Mouse (Mus musculus): ENCODE measurements around the gene Asxl2.
A peak's percentile ranks its signal among the peaks of the same experiment; 100 is the strongest.

Asxl2 gene

GRCm38 (mm10) chr12:3547506-3547905, 120.8 kb downstream of the Asxl2 start:
- DNase-seq: no peak

DNA sequence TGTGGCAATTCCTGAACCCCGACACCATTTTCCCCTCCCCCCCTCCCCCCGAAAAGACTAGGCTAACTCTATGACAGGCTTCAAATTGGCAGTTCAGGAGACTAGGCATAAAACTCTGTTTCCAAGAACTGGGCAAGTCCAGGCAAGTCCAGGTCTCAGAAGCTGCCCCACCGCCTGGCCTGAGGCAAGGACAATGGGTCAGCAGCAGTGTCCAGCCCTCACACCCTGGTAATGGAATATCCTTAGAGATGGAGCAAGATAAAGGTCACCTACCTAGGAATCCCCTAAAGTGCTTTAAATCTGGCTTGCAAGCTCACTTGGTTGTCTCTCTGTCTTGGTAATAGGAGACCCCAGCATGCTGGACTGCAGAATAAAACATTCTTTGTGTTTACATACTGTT, 121.3 kb downstream of the Asxl2 start:
- DNase-seq: no peak

DNA sequence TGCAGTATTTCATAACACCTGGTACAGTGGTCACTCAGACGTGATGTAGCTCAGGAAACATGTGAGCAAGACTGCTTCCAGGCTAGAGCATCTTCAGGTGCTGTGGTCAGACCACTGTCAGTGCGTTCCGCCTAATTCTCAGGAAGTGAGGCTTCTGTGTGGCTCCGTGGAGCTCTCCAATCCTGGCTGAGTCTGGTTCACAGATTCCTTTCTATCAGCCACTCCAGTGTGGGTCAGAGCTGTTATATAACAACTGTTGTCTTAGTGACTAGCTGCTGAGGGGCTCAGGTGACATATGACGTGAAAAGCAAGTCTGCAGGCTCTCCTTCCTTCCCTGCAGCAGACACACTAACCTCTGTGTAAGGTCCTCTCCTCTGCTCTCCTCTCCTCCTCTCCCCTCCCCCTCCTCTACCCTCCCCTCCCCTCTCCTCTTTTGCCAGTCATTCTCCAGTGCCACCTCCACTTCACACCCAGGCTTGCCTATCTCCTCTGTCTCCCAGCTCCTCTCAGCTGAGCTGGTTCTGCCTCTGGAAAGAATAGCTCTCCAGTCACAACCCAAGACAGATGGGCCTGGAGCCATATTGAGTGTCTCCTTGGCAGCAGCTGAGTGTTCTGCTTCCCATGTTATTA, 122.0 kb downstream of the Asxl2 start:
- no peak for DNase-seq

DNA sequence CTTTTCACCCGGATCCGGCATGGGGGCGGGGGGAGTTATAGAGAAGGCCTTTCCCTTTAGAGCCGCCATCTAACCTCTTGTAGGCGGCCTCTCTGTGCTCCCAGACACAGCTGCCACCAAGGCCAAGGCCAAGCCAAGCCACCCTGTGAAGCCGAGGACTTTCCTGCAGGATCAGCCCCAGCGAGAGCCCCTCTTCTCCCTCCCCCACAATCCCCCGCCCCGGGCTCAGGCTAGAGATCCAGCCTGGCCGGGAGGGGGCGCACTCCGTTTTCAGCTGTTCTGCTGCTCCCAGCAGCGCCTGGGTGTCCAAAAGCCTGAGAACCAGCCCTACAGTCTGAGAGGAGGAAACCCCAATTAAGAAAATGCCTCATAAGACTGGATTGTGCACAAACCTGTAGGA, 123.6 kb downstream of the Asxl2 start:
- peak; percentile 52 to 63 for DNase-seq
